Mouse (Mus musculus) hindbrain, postnatal 0 days (tissue): ENCODE measurements around the gene Rtf2. TPM values are rescaled to one million over a fixed set of nuclear protein-coding genes. Genes with fewer than 3 reads are reported as not detected.

Experiments
- ATAC-seq: fragments of 200-750 bp; cut with Nextera tagmentation; 2 replicates; pipeline ENCODE4 v1.8.0; 2017; ENCODE audit warnings: mild to moderate bottlenecking, moderate TSS enrichment, moderate library complexity
- DNase-seq: peaks from one replicate; pipeline ENCODE4 v3.0.0-alpha.2; 2015; ENCODE audit warnings: low spot score
- H3K27ac ChIP-seq: fragments of 300-500 bp; sonication (generic); 2 replicates; pipeline ENCODE4 v1.5.1; 2014; ENCODE audit warnings: mild to moderate bottlenecking
- H3K27me3 ChIP-seq: fragments of 300-500 bp; sonication (generic); 2 replicates; pipeline ENCODE4 v1.6.1; 2014; ENCODE audit warnings: low read length, mixed read lengths; ENCODE audit not compliant: insufficient read depth
- H3K36me3 ChIP-seq: fragments of 300-500 bp; sonication (generic); 2 replicates; pipeline ENCODE4 v1.6.1; 2014; ENCODE audit warnings: low read length, mixed read lengths; ENCODE audit not compliant: insufficient read depth
- H3K4me1 ChIP-seq: fragments of 300-500 bp; sonication (generic); 2 replicates; pipeline ENCODE4 v1.6.1; 2014; ENCODE audit warnings: antibody characterized with exemption, low read length, mixed read lengths; ENCODE audit not compliant: insufficient read depth
- H3K4me2 ChIP-seq: fragments of 300-500 bp; sonication (generic); 2 replicates; pipeline ENCODE4 v1.6.1; 2014; ENCODE audit warnings: low read depth, mild to moderate bottlenecking, low read length, moderate library complexity, mixed read lengths
- H3K4me3 ChIP-seq: fragments of 300-500 bp; sonication (generic); 2 replicates; pipeline ENCODE4 v1.5.1; 2014; ENCODE audit warnings: low read length
- H3K9ac ChIP-seq: fragments of 300-500 bp; sonication (generic); replicated peaks from 2 replicates; pipeline ENCODE4 v1.6.1; 2014; ENCODE audit warnings: mild to moderate bottlenecking, low read length, moderate library complexity, mixed read lengths
- H3K9me3 ChIP-seq: fragments of 300-500 bp; sonication (generic); 2 replicates; pipeline ENCODE4 v1.6.1; 2016; ENCODE audit warnings: low read length, mixed read lengths
- CTCF ChIP-seq: IDR thresholded peaks from 2 replicates; pipeline ENCODE4 v1.5.1; 2016; ENCODE audit warnings: antibody characterized with exemption, control low read depth, low read depth
- WGBS: fragments of 180-500 bp; shearing (Covaris S2); extraction: QIAGEN DNeasy Blood & Tissue Kit; methylation state at CpG from one replicate; pipeline ENCODE4 v1.1.7; 2014; 5-methylcytosine and 5-hydroxymethylcytosine counted together
- polyA plus RNA-seq: library from polyadenylated mRNA; unstranded; fragments of >200 nt; fragmentation: Nextera tagmentation; extraction: Ambion mirVana; gene quantifications from 2 replicates; pipeline ENCODE4 v1.2.1, GENCODE M21; 2015
- total RNA-seq: library from RNA; depleted of rRNA; stranded (reverse); fragments of >200 nt; gene quantifications from 2 replicates; pipeline ENCODE4 v1.2.3, GENCODE M21; 2014

Rtf2 gene
- total and polyA plus RNA-seq, 2 experiments from 2014 or later: 65.6 to 83.6 TPM

DNA sequence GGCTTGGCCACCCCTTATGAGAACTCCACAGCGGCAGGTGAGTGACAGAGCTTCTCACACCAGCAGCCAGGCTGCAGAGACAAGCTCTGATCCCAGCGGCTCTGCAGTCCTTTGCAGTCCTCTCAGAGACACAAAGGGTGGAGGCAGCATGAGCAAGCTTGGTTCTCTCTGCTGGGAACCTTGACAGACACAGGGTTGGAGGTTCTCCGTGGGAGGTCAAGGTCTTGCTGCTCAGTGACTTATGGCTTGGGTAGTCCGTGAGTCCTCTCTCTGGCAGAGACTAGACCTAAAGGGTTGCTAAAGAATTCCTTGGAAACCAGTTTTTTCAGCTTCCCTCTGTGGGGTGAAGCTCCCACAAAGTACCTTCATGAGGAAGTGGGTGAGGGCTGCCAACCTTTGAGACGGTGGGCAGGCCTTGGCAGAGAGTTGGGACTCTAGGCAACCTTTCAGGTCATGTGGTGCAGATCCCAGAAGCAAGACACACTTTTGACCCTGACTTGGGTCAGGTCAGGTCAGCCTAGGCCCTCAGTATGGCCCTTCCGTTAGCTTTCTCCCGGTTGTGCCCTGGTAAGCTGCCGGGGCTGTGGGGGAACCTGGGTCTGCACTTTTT lies 56.5 kb downstream of the Rtf2 start:
- Histone ChIP-seq H3K27me3 (no peaks in the 10 kb centered on the region), H3K4me3 (no peak overlapping the region), H3K4me2 (no peak overlapping the region), H3K36me3 (no peaks in the 10 kb centered on the region), H3K9ac (no peak overlapping the region), H3K4me1 (no peaks in the 10 kb centered on the region), H3K9me3 (no peaks in the 10 kb centered on the region), H3K27ac (no peak overlapping the region)
- DNase-seq (no peak), ATAC-seq (no peak)
- 69% methylated on average over 8 of the region's 8 CpGs for WGBS
- no peak for TF ChIP-seq CTCF

DNA sequence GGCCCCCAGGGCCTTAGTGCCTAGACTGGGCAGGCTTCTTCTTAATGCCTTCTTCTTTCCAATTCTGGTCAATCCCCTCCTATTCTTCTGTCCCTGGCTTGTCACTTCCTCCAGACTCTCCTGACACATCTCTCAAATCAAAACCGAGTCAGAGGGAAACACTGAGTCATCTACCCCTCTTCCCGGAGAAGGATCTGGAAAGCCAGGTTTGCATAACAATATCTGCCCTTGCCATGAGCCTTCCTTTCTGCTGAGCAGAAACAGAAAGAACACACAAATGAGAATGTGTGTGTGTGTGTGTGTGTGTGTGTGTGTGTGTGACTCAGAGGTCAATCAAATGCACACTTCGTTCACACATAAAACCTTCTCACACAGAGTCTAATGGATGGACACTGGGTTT lies 58.5 kb downstream of the Rtf2 start:
- Histone ChIP-seq H3K36me3 (no peaks in the 10 kb centered on the region), H3K27me3 (no peaks in the 10 kb centered on the region), H3K9ac (no peak overlapping the region), H3K4me2 (no peak overlapping the region), H3K27ac (no peak overlapping the region), H3K9me3 (no peaks in the 10 kb centered on the region), H3K4me3 (no peak overlapping the region), H3K4me1 (no peaks in the 10 kb centered on the region)
- no peak for DNase-seq
- no peak for TF ChIP-seq CTCF
- ATAC-seq: no peak
- 26% methylated on average over 3 of the region's 3 CpGs for WGBS

DNA sequence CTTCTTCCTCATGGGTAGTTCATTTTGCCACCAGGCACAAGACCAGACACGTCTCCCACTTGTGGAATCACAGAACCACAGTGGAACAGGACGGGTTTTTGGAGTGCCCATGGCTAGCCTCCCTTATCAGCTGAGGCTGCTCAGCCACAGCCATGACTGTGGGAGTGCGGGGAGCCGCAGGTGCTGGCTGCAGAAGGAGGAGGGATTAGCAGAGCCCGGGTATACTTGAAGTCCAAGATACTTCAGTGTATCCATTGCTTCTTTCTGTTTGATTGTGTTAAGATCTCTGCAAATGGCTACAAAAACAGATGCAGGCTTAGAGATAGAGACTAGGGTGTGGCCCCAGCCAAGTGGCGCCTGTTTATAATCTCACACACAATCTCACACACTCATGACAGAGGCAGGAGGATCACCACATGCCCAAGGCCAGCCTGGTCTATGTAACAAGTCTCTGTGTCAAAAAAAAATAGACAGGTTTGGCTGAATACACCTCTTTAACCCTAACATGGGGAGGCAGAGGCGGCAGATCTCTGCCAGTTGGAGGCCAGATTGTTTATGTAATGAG lies 60.5 kb downstream of the Rtf2 start:
- ATAC-seq: no peak

DNA sequence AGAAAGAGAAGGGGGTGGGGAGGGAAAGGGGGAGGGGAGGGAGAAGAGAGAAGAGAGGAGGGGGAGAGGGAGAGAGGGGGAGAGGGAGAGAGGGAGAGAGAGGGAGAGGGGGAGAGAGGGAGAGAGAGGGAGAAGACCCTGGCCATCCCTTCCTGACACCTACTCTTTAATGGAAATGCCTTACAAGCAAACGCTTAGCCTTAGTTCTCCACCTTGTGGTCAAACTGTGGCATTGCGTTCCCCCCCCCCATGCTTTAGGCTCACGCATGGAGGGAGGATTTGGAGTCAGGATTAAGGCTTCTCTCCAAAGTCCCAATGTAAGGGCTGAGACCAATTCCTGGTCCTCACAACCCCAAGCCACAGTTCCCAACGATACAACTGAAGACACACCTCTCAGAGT lies 61.0 kb downstream of the Rtf2 start:
- peak; percentile 90 for TF ChIP-seq CTCF
- no peak overlapping the region for H3K9ac ChIP-seq
- H3K36me3 ChIP-seq: no peaks in the 10 kb centered on the region
- no peaks in the 10 kb centered on the region for H3K9me3 ChIP-seq
- H3K4me1 ChIP-seq: no peaks in the 10 kb centered on the region
- DNase-seq (peak; percentile 78), ATAC-seq (no peak; the same call in 1 of the 2 replicates)
- no peaks in the 10 kb centered on the region for H3K27me3 ChIP-seq
- no peak overlapping the region for H3K27ac ChIP-seq
- H3K4me3 ChIP-seq: no peak overlapping the region
- 9% methylated on average over 4 of the region's 4 CpGs for WGBS
- H3K4me2 ChIP-seq: no peak overlapping the region

More for the DNA sequence above, 60.5 kb downstream of the Rtf2 start:
- no peak for DNase-seq
- no peak overlapping the region for H3K9ac ChIP-seq
- no peak for TF ChIP-seq CTCF
- WGBS: 59% methylated on average over 7 of the region's 7 CpGs
- H3K4me3 ChIP-seq: no peak overlapping the region
- no peaks in the 10 kb centered on the region for H3K36me3 ChIP-seq
- no peak overlapping the region for H3K4me2 ChIP-seq
- no peaks in the 10 kb centered on the region for H3K4me1 ChIP-seq
- H3K27ac ChIP-seq: no peak overlapping the region
- no peaks in the 10 kb centered on the region for H3K27me3 ChIP-seq
- H3K9me3 ChIP-seq: no peaks in the 10 kb centered on the region

DNA sequence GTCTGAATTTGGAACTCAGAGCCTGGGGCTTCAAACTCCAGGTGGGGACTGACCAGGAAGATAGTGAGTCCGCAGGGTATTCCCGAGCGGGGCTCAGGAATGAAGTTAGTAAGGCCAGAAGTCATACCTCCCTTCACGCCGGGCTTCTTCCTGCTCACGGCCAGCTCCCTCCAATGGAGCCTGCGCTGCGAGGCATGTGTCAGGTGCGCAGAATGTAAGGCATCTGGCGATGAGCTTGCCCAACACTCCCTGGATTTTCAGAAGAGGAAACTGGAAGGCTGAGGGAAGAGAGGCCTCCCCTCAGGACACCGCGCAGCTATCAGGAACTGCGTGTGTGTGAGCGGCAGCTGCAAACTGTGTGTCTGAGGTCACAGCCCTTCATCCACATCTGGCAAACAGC lies 61.8 kb downstream of the Rtf2 start:
- H3K9me3 ChIP-seq: no peaks in the 10 kb centered on the region
- H3K27me3 ChIP-seq: no peaks in the 10 kb centered on the region
- no peaks in the 10 kb centered on the region for H3K4me1 ChIP-seq
- H3K36me3 ChIP-seq: no peaks in the 10 kb centered on the region
- TF ChIP-seq CTCF: no peak
- no peak overlapping the region for H3K9ac ChIP-seq
- no peak overlapping the region for H3K4me2 ChIP-seq
- DNase-seq (no peak), ATAC-seq (no peak)
- H3K27ac ChIP-seq: no peak overlapping the region
- no peak overlapping the region for H3K4me3 ChIP-seq
- 79% methylated on average over 14 of the region's 14 CpGs for WGBS

DNA sequence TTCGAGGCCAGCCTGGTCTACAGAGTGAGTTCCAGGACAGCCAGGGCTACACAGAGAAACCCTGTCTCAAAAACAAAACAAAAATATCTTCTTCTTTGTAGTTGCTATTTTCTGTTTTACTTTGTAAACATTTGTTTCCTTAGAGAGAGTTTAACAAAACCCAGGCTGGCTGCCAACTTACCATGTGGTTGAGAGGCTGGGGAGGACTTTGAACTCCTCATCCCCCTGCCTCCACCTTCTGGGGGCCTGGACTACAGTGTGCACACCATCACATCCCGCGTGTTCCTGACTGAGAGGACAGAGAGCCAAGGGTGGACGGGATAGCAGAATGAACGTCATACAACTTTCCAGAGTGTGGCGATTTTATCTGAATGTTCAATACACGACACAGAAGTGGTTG lies 65.8 kb downstream of the Rtf2 start:
- no peaks in the 10 kb centered on the region for H3K36me3 ChIP-seq
- ATAC-seq: no peak
- no peak for TF ChIP-seq CTCF

DNA sequence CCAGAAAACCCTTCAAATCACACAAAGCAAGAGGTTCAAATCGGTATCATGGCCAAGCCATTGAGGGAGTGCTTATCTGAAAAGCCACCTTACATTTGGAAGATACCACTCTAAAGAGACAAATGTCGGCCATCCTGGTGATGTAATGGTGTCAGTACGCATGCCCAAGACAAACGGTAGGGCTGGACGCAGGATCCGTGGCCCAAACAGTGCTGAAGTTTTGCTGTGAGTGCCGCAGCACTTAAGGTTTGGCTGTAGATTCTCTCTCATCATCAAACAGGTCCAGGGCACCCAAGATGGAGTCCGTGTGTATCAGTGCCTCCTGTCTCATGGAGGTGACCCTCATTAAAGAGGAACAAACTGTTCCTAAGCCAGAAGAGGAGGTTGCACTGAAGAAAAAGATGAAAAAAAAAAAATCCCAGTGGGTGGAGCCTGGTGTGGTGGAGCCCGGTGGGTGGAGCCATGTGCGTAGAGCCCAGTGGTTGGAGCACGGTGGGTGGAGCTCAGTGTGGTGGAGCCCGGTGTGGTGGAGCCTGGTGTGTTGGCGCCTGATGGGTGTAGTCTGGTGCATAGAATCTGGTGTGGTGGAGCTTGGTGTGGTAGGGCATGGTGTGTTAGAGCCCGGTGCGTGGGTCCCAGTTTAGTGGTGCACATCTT lies 69.8 kb downstream of the Rtf2 start:
- no peak overlapping the region for H3K9ac ChIP-seq
- no peak for TF ChIP-seq CTCF

More for the DNA sequence above, 65.8 kb downstream of the Rtf2 start:
- Histone ChIP-seq H3K27me3 (no peaks in the 10 kb centered on the region), H3K4me2 (no peak overlapping the region), H3K9ac (no peak overlapping the region), H3K4me1 (no peaks in the 10 kb centered on the region), H3K27ac (no peak overlapping the region), H3K4me3 (no peak overlapping the region), H3K9me3 (no peaks in the 10 kb centered on the region)
- no peak for DNase-seq
- WGBS: 83% methylated on average over 7 of the region's 7 CpGs

More for the DNA sequence above, 69.8 kb downstream of the Rtf2 start:
- H3K4me1 ChIP-seq: no peaks in the 10 kb centered on the region
- no peak overlapping the region for H3K4me3 ChIP-seq
- no peak overlapping the region for H3K27ac ChIP-seq
- no peak overlapping the region for H3K4me2 ChIP-seq
- H3K27me3 ChIP-seq: no peaks in the 10 kb centered on the region
- 90% methylated on average over 15 of the region's 15 CpGs for WGBS
- no peaks in the 10 kb centered on the region for H3K36me3 ChIP-seq
- DNase-seq: no peak
- no peaks in the 10 kb centered on the region for H3K9me3 ChIP-seq
- ATAC-seq: no peak
